Mouse (Mus musculus) stomach, embryonic 14.5 days (tissue): ENCODE results near the gene Acadsb. TPM values are rescaled to one million over a fixed set of nuclear protein-coding genes. Genes with fewer than 3 reads are reported as not detected.

Experiments used
- ATAC-seq: fragments of 200-750 bp; cut with Nextera tagmentation; 2 replicates; pipeline ENCODE4 v1.8.0; 2017; ENCODE audit warnings: low read depth, moderate TSS enrichment; ENCODE audit not compliant: insufficient number of reproducible peaks, insufficient read depth, low FRiP score
- H3K27ac ChIP-seq: fragments of 300-500 bp; sonication (generic); 2 replicates; pipeline ENCODE4 v1.5.1; 2014; ENCODE audit warnings: mild to moderate bottlenecking, low read length, moderate library complexity, mixed read lengths
- H3K27me3 ChIP-seq: fragments of 300-500 bp; sonication (generic); 2 replicates; pipeline ENCODE4 v1.6.1; 2014; ENCODE audit warnings: low read length, control low read depth, mixed read lengths; ENCODE audit not compliant: control insufficient read depth, insufficient read depth
- H3K36me3 ChIP-seq: fragments of 300-500 bp; sonication (generic); 2 replicates; pipeline ENCODE4 v1.6.1; 2014; ENCODE audit warnings: mild to moderate bottlenecking, control low read depth, low read length, moderate library complexity, mixed read lengths; ENCODE audit not compliant: control insufficient read depth, insufficient read depth
- H3K4me1 ChIP-seq: fragments of 300-500 bp; sonication (generic); 2 replicates; pipeline ENCODE4 v1.6.1; 2014; ENCODE audit warnings: low read length, control low read depth, mixed read lengths; ENCODE audit not compliant: control insufficient read depth, insufficient read depth
- H3K4me2 ChIP-seq: fragments of 300-500 bp; sonication (generic); replicated peaks from 2 replicates; pipeline ENCODE4 v1.6.1; 2014; ENCODE audit warnings: low read depth, low read length, control low read depth
- H3K4me3 ChIP-seq: fragments of 300-500 bp; sonication (generic); 2 replicates; pipeline ENCODE4 v1.5.1; 2014; ENCODE audit warnings: low read depth, low read length, control low read depth
- H3K9ac ChIP-seq: fragments of 300-500 bp; sonication (generic); replicated peaks from 2 replicates; pipeline ENCODE4 v1.6.1; 2014; ENCODE audit warnings: low read depth, mild to moderate bottlenecking, control low read depth, low read length, moderate library complexity, mixed read lengths
- H3K9me3 ChIP-seq: fragments of 300-500 bp; sonication (generic); 2 replicates; pipeline ENCODE4 v1.6.1; 2016; ENCODE audit warnings: low read depth, low read length, control low read depth; ENCODE audit not compliant: control insufficient read depth
- WGBS: fragments of 180-500 bp; shearing (Covaris S2); extraction: QIAGEN DNeasy Blood & Tissue Kit; methylation state at CpG from one replicate; pipeline ENCODE4 v1.1.7; 2014; 5-methylcytosine and 5-hydroxymethylcytosine counted together
- polyA plus RNA-seq: library from polyadenylated mRNA; unstranded; fragments of >200 nt; fragmentation: Nextera tagmentation; extraction: Ambion mirVana; gene quantifications from 2 replicates; pipeline ENCODE4 v1.2.1, GENCODE M21; 2014

Gene Acadsb
- 109 and 114 TPM in 2 replicates for polyA plus RNA-seq

GRCm38 (mm10) chr7:131410416-131411058 lies at the start of gene Acadsb, which contains the start of gene Ikzf5:
Gene Acadsb (plus strand): TSS chr7:131410601.
Gene Ikzf5 (minus strand): TSS chr7:131410521.
- H3K4me1 ChIP-seq: peaks cover 9% of the 10 kb centered on the region
- H3K36me3 ChIP-seq: no peaks in the 10 kb centered on the region
- H3K4me2 ChIP-seq: peak within 1 kb of the TSS; percentile 61
- H3K9ac ChIP-seq: peak within 1 kb of the TSS; percentile 89
- H3K27ac ChIP-seq: peak within 1 kb of the TSS; percentile 40; the same call in 1 of the 2 replicates
- WGBS: under 1% methylated on average over 42 of the region's 42 CpGs
- no peaks in the 10 kb centered on the region for H3K27me3 ChIP-seq
- H3K4me3 ChIP-seq: peak within 1 kb of the TSS; percentile 95
- ATAC-seq: peak; percentile 98
- no peaks in the 10 kb centered on the region for H3K9me3 ChIP-seq

- no peaks in the 10 kb centered on the region; the same call in none of the 2 replicates for H3K36me3 ChIP-seq
- H3K27me3 ChIP-seq: no peaks in the 10 kb centered on the region
- peak; percentile 62 for ATAC-seq
- WGBS: 0% methylated on average over 32 of the region's 35 CpGs
- H3K9me3 ChIP-seq: no peaks in the 10 kb centered on the region
- peak overlapping the region; percentile 86 for H3K27ac ChIP-seq
- peaks cover 4% of the 10 kb centered on the region; the same call in 1 of the 2 replicates for H3K4me1 ChIP-seq
- H3K4me3 ChIP-seq: peak overlapping the region; percentile 89
- H3K4me2 ChIP-seq: peak overlapping the region; percentile 64
- peak overlapping the region; percentile 87 for H3K9ac ChIP-seq
Measured at GRCm38 (mm10) chr7:131362269-131362614, 48.2 kb upstream of the Acadsb start.

- peak; percentile 97 for ATAC-seq
- Histone ChIP-seq H3K27ac (peak within 1 kb of the TSS; percentile 94), H3K4me1 (peaks cover 4% of the 10 kb centered on the region; the same call in 1 of the 2 replicates), H3K36me3 (no peaks in the 10 kb centered on the region; the same call in none of the 2 replicates), H3K9ac (peak within 1 kb of the TSS; percentile 87), H3K27me3 (no peaks in the 10 kb centered on the region), H3K4me2 (peak within 1 kb of the TSS; percentile 86), H3K9me3 (no peaks in the 10 kb centered on the region), H3K4me3 (peak within 1 kb of the TSS; percentile 89)
- WGBS: under 1% methylated on average over 55 of the region's 55 CpGs
Measured at GRCm38 (mm10) chr7:131362615-131363300, 47.6 kb upstream of the Acadsb start, which contains the start of gene 2310057M21Rik. Gene 2310057M21Rik (minus strand): TSS chr7:131362759.

- no peaks in the 10 kb centered on the region for H3K36me3 ChIP-seq
- H3K4me1 ChIP-seq: peaks cover 4% of the 10 kb centered on the region; the same call in 1 of the 2 replicates
- no peak overlapping the region for H3K4me2 ChIP-seq
- WGBS: 82% methylated on average over 8 of the region's 8 CpGs
- H3K4me3 ChIP-seq: no peak overlapping the region
- no peaks in the 10 kb centered on the region for H3K27me3 ChIP-seq
- H3K9me3 ChIP-seq: no peaks in the 10 kb centered on the region
- H3K27ac ChIP-seq: no peak overlapping the region; the same call in 1 of the 2 replicates
- ATAC-seq: no peak
- H3K9ac ChIP-seq: no peak overlapping the region
Measured at GRCm38 (mm10) chr7:131364131-131364530, 46.3 kb upstream of the Acadsb start.

GRCm38 (mm10) chr7:131370648-131371469 lies 39.5 kb upstream of the Acadsb start, which contains the start of gene Pstk:
Gene Pstk (plus strand): TSS chr7:131371141.
- 0 out of 2 replicates have a peak, but pooled peaks cover 3% of the 10 kb centered on the region for H3K4me1 ChIP-seq
- peak within 1 kb of the TSS; percentile 73 for H3K9ac ChIP-seq
- peak within 1 kb of the TSS; percentile 95 for H3K27ac ChIP-seq
- ATAC-seq: peak; percentile 94
- H3K27me3 ChIP-seq: no peaks in the 10 kb centered on the region
- H3K36me3 ChIP-seq: peaks cover 8% of the 10 kb centered on the region; the same call in 1 of the 2 replicates
- H3K4me3 ChIP-seq: peak within 1 kb of the TSS; percentile 58
- H3K9me3 ChIP-seq: no peaks in the 10 kb centered on the region
- H3K4me2 ChIP-seq: peak within 1 kb of the TSS; percentile 55
- WGBS: 4% methylated on average over 47 of the region's 47 CpGs

- Histone ChIP-seq H3K36me3 (peaks cover 8% of the 10 kb centered on the region; the same call in 1 of the 2 replicates), H3K27ac (peak overlapping the region; percentile 95), H3K9me3 (no peaks in the 10 kb centered on the region), H3K4me1 (0 out of 2 replicates have a peak, but pooled peaks cover 3% of the 10 kb centered on the region), H3K4me2 (peak overlapping the region; percentile 55), H3K4me3 (peak overlapping the region; percentile 58), H3K27me3 (no peaks in the 10 kb centered on the region), H3K9ac (peak overlapping the region; percentile 73)
- no peak; the same call in 1 of the 2 replicates for ATAC-seq
- 5% methylated on average over 9 of the region's 9 CpGs for WGBS
Measured at GRCm38 (mm10) chr7:131371470-131371860, 38.9 kb upstream of the Acadsb start.

GRCm38 (mm10) chr7:131371880-131372651 lies 38.3 kb upstream of the Acadsb start:
- ATAC-seq: no peak
- Histone ChIP-seq H3K9ac (peak overlapping the region; percentile 73), H3K4me1 (0 out of 2 replicates have a peak, but pooled peaks cover 3% of the 10 kb centered on the region), H3K4me3 (peak overlapping the region; percentile 58), H3K36me3 (peaks cover 8% of the 10 kb centered on the region; the same call in 1 of the 2 replicates), H3K4me2 (peak overlapping the region; percentile 55), H3K27ac (0 out of 2 replicates have a peak overlapping the region, but pooled peaks have one; percentile 95), H3K9me3 (no peaks in the 10 kb centered on the region), H3K27me3 (no peaks in the 10 kb centered on the region)
- WGBS: 71% methylated on average over 9 of the region's 9 CpGs
